8 mouse cellular contexts compared by ENCODE assay signal in the genomic region with DNA sequence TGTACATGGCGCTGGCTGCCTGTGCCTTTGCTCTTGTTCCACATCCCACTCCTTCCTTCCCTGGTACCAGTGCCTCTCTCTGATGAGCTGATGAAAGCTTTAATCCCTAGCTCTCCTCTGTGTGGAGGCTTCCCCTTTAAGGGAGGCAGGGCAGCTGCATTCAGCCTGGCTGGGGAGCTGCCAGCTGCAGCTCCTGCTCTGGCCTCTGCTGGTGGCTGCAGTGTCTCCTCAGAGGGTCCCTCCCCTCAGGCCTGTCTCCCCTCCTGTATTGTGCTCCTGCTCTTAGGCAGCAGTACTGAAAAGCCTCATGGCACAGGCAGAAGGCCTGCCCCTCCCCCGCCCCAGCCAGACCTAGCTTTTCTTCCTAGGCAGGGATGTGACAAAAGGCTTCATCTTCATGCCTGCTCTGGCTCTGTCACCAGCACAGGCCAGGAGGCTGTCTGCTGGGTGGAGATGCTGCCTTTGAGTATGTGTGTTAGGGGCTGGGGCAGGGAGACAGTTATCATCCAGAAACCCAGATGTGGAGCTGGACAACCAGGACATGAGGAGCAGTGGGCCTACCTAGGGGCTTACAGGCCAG.
DNase-seq lines count a peak whose midpoint lies in the region; ATAC-seq and TF ChIP-seq lines count a peak whose summit lies in the region.
"Not testable (repeated sequence)": the region's sequence is repeated elsewhere in the genome, so short reads cannot be mapped to it uniquely, and the experiment has no call there.

No protein-coding gene starts in this region.

- not testable (repeated sequence) for H3K27me3 ChIP-seq in embryonic facial prominence, embryonic 12.5 days; hindbrain, embryonic 13.5 days; limb, embryonic 15.5 days; midbrain, embryonic 12.5 days

- H3K4me1 ChIP-seq in embryonic facial prominence, embryonic 12.5 days; limb, embryonic 15.5 days: not testable (repeated sequence)
- peaks cover 17% of the 10 kb centered on the region for H3K4me1 ChIP-seq in hindbrain, embryonic 13.5 days (replicated peaks)
- peaks cover 25% of the 10 kb centered on the region for H3K4me1 ChIP-seq in midbrain, embryonic 12.5 days

- not testable (repeated sequence) for H3K36me3 ChIP-seq in embryonic facial prominence, embryonic 12.5 days; hindbrain, embryonic 13.5 days; limb, embryonic 15.5 days; midbrain, embryonic 12.5 days

- H3K9ac ChIP-seq in embryonic facial prominence, embryonic 12.5 days; limb, embryonic 15.5 days; midbrain, embryonic 12.5 days (replicated peaks): not testable (repeated sequence)
- peak overlapping the region; percentile 43 for H3K9ac ChIP-seq in hindbrain, embryonic 13.5 days

- not testable (repeated sequence) for H3K4me2 ChIP-seq in embryonic facial prominence, embryonic 12.5 days (replicated peaks); hindbrain, embryonic 13.5 days; limb, embryonic 15.5 days
- H3K4me2 ChIP-seq in midbrain, embryonic 12.5 days (replicated peaks), result peak overlapping the region; percentile 26; the same call in 1 of the 2 replicates

- H3K4me3 ChIP-seq in embryonic facial prominence, embryonic 12.5 days; hindbrain, embryonic 13.5 days; limb, embryonic 15.5 days; midbrain, embryonic 12.5 days: not testable (repeated sequence)
- peak overlapping the region; percentile 62 for H3K4me3 ChIP-seq in gastrocnemius, adult 2 months

- TF ChIP-seq CTCF in gastrocnemius, adult 2 months (IDR thresholded peaks at IDR 0.05), result not testable (repeated sequence)

- peak; percentile 43 for DNase-seq in MN1 (ENCODE audit: low spot score)
- DNase-seq in gastrocnemius, adult 2 months, result peak; percentile 32
- DNase-seq in layer of hippocampus, adult 18-20 months (ENCODE audit: low spot score in 2 of 2), result peak; percentile 28 to 44
- DNase-seq in right cerebral cortex, postnatal 10 days (ENCODE audit: low spot score in 2 of 2), result peak; percentile 55 to 65

- intact Hi-C loops in gastrocnemius, adult 2 months (cut with DNase I), result loop anchor here (5.0 kb wide), 1 partner anchor 35 kb away; no protein-coding TSS in a partner anchor

- H3K9me3 ChIP-seq in embryonic facial prominence, embryonic 12.5 days; hindbrain, embryonic 13.5 days; limb, embryonic 15.5 days; midbrain, embryonic 12.5 days: not testable (repeated sequence)

- WGBS in embryonic facial prominence, embryonic 12.5 days, result 10% methylated on average over 1 of the region's 2 CpGs
- 0% methylated on average over 1 of the region's 2 CpGs for WGBS in hindbrain, embryonic 13.5 days
- WGBS in limb, embryonic 15.5 days, result 36% methylated on average over 2 of the region's 2 CpGs
- WGBS in midbrain, embryonic 12.5 days, result 0% methylated on average over 2 of the region's 2 CpGs

- peak; percentile 92 for ATAC-seq in embryonic facial prominence, embryonic 12.5 days (ENCODE audit: insufficient number of reproducible peaks, insufficient read depth, low FRiP score, low TSS enrichment)
- peak; percentile 95 for ATAC-seq in hindbrain, embryonic 13.5 days (ENCODE audit: low FRiP score)
- ATAC-seq in limb, embryonic 15.5 days (ENCODE audit: insufficient number of reproducible peaks, low FRiP score, low TSS enrichment, low read depth), result peak; percentile 63
- peak; percentile 97 for ATAC-seq in midbrain, embryonic 12.5 days (ENCODE audit: low FRiP score, low read depth)

- peak overlapping the region; percentile 80 for H3K27ac ChIP-seq in embryonic facial prominence, embryonic 12.5 days
- peak overlapping the region; percentile 79 for H3K27ac ChIP-seq in gastrocnemius, adult 2 months
- peak overlapping the region; percentile 91 for H3K27ac ChIP-seq in hindbrain, embryonic 13.5 days
- peak overlapping the region; percentile 43; the same call in 1 of the 2 replicates for H3K27ac ChIP-seq in limb, embryonic 15.5 days
- H3K27ac ChIP-seq in midbrain, embryonic 12.5 days (replicated peaks), result peak overlapping the region; percentile 95

Comparison
In these comparisons a context has a peak if more than half of its experiments do, and no peak if none do; other contexts are left out.
1. H3K27ac ChIP-seq: peak in every context shown above with its lines; median percentile 95 in midbrain, embryonic 12.5 days; 91 in hindbrain, embryonic 13.5 days; 80 in embryonic facial prominence, embryonic 12.5 days; 79 in gastrocnemius, adult 2 months; 43 in limb, embryonic 15.5 days.